Mouse (Mus musculus) hindbrain, embryonic 15.5 days (tissue): ENCODE measurements around the gene Nlrx1. TPM values are rescaled to one million over a fixed set of nuclear protein-coding genes. Genes with fewer than 3 reads are reported as not detected.

ENCODE experiments used
- ATAC-seq: fragments of 200-750 bp; cut with Nextera tagmentation; 2 replicates; pipeline ENCODE4 v1.8.0; 2017; ENCODE audit warnings: low read depth, moderate number of reproducible peaks, moderate TSS enrichment; ENCODE audit not compliant: low FRiP score
- H3K27ac ChIP-seq: fragments of 300-500 bp; sonication (generic); replicated peaks from 2 replicates; pipeline ENCODE4 v1.5.1; 2015; ENCODE audit warnings: mild to moderate bottlenecking, inconsistent platforms
- H3K27me3 ChIP-seq: fragments of 300-500 bp; sonication (generic); 2 replicates; pipeline ENCODE4 v1.6.1; 2015; ENCODE audit warnings: control low read depth, inconsistent platforms
- H3K36me3 ChIP-seq: fragments of 300-500 bp; sonication (generic); 2 replicates; pipeline ENCODE4 v1.6.1; 2015; ENCODE audit warnings: control low read depth, inconsistent platforms
- H3K4me1 ChIP-seq: fragments of 300-500 bp; sonication (generic); replicated peaks from 2 replicates; pipeline ENCODE4 v1.6.1; 2015; ENCODE audit warnings: control low read depth, inconsistent platforms
- H3K4me2 ChIP-seq: fragments of 300-500 bp; sonication (generic); 2 replicates; pipeline ENCODE4 v1.6.1; 2015; ENCODE audit warnings: moderate library complexity, mild to moderate bottlenecking, inconsistent platforms
- H3K4me3 ChIP-seq: fragments of 300-500 bp; sonication (generic); 2 replicates; pipeline ENCODE4 v1.5.1; 2015; ENCODE audit warnings: mild to moderate bottlenecking, inconsistent platforms
- H3K9ac ChIP-seq: fragments of 300-500 bp; sonication (generic); 2 replicates; pipeline ENCODE4 v1.6.1; 2015; ENCODE audit warnings: inconsistent platforms
- H3K9me3 ChIP-seq: fragments of 300-500 bp; sonication (generic); 2 replicates; pipeline ENCODE4 v1.6.1; 2016; ENCODE audit warnings: control low read depth, inconsistent platforms
- WGBS: fragments of 180-500 bp; shearing (Covaris S2); methylation state at CpG from one replicate; pipeline ENCODE4 v1.1.7; 2015; 5-methylcytosine and 5-hydroxymethylcytosine counted together
- polyA plus RNA-seq: library from polyadenylated mRNA; unstranded; fragments of >200 nt; fragmentation: Nextera tagmentation; extraction: Ambion mirVana; gene quantifications from 2 replicates; pipeline ENCODE4 v1.2.1, GENCODE M21; 2015

Gene Nlrx1
- polyA plus RNA-seq, 1 experiment from 2014 or later: 5.9 TPM

DNA sequence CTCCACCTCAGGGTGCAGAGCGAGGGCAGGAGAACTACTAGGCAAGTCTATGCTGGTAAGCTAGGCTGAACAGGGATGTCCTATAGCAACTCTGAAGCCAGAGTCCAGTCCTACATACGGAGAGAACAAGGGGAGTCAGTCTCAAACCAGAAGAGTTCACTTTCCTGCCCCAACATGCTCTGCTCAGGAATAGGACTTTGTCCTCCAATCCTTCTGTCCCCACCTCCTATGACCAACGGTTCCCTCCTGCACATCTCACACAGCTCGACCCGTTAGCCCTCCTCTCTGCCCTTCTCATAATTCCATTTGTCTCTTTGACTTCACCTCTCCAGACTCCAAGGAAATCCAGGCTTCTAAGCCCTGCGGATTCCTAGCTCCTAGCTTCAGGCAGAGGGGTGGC lies 20.5 kb downstream of the Nlrx1 start:
- no peak overlapping the region for H3K4me3 ChIP-seq
- H3K9me3 ChIP-seq: no peaks in the 10 kb centered on the region
- 84% methylated on average over 6 of the region's 6 CpGs for WGBS
- H3K36me3 ChIP-seq: no peaks in the 10 kb centered on the region
- H3K4me2 ChIP-seq: no peak overlapping the region
- ATAC-seq: no peak
- H3K9ac ChIP-seq: no peak overlapping the region
- H3K27ac ChIP-seq: no peak overlapping the region
- peaks cover 12% of the 10 kb centered on the region; the same call in 1 of the 2 replicates for H3K4me1 ChIP-seq
- H3K27me3 ChIP-seq: no peaks in the 10 kb centered on the region

DNA sequence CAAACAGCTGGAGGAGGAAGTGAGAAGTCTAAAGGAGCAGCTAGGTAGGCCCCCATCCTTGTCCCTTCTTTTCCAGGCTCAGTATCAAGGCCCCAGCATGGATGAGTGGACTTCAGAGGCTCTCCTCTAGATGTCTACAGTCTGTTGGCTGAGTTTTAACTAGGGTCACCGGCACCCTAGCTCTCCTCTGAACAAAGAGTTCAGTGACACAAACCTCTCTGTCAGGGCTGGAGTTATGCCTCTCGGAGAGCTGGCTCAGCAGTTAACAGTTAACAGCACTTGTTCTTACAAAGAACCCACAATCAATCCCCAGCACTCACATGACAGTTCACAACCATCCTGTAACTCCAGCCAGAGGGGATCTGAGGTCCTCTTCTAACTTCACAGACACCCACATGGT lies 24.8 kb downstream of the Nlrx1 start:
- Histone ChIP-seq H3K4me2 (no peak overlapping the region), H3K36me3 (no peaks in the 10 kb centered on the region), H3K27ac (no peak overlapping the region), H3K4me1 (0 out of 2 replicates have a peak, but pooled peaks cover 2% of the 10 kb centered on the region), H3K27me3 (no peaks in the 10 kb centered on the region), H3K9me3 (no peaks in the 10 kb centered on the region), H3K4me3 (no peak overlapping the region), H3K9ac (no peak overlapping the region)
- WGBS: 52% methylated on average over 2 of the region's 2 CpGs
- ATAC-seq: no peak

DNA sequence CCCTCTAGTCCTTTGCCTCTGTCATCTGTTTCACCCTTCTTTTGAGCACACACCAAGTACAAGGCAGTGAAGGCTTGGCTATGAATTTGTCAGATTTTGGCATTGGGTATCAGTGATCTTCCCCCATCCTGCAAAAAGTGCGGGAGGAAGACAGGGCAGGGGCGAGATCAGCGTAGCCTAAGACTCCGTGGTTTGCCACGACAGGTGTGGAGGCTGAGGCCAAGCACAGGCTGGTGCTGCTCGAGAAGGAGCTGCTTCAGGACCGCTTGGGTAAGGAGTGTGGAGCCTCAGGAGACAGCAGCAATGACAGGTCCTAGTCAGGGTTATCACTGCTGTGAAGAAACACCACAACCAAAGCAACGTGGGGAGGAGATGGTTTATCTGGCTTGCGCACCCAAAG lies 27.0 kb downstream of the Nlrx1 start:
- Histone ChIP-seq H3K27ac (no peak overlapping the region), H3K9me3 (no peaks in the 10 kb centered on the region), H3K4me1 (0 out of 2 replicates have a peak, but pooled peaks cover 2% of the 10 kb centered on the region), H3K27me3 (no peaks in the 10 kb centered on the region), H3K4me2 (no peak overlapping the region), H3K9ac (no peak overlapping the region), H3K4me3 (no peak overlapping the region), H3K36me3 (no peaks in the 10 kb centered on the region)
- no peak for ATAC-seq
- 74% methylated on average over 9 of the region's 9 CpGs for WGBS

DNA sequence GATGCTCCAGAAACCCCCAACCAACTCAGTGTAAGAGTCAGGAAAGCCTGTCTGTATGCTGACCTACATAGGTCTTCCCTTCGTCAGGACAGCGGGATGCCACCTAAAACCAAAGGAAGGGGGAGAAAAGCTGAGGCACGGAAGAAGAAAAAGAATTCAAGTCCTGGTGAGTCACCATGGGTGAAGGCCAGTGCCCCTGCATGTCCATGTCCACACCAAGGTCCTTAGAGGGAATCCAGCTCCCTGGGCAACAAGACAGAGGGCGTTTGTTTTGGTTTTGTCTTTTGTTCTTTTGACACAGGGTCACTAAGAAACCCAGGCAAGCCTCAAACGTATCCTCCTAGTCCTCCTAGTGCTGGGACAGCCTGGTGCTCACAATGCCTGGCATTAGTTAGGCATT lies 27.5 kb downstream of the Nlrx1 start:
- WGBS: 41% methylated on average over 5 of the region's 5 CpGs
- Histone ChIP-seq H3K4me2 (no peak overlapping the region), H3K9ac (no peak overlapping the region), H3K36me3 (no peaks in the 10 kb centered on the region), H3K27ac (no peak overlapping the region), H3K27me3 (no peaks in the 10 kb centered on the region), H3K9me3 (no peaks in the 10 kb centered on the region), H3K4me3 (no peak overlapping the region), H3K4me1 (0 out of 2 replicates have a peak, but pooled peaks cover 2% of the 10 kb centered on the region)
- no peak for ATAC-seq

DNA sequence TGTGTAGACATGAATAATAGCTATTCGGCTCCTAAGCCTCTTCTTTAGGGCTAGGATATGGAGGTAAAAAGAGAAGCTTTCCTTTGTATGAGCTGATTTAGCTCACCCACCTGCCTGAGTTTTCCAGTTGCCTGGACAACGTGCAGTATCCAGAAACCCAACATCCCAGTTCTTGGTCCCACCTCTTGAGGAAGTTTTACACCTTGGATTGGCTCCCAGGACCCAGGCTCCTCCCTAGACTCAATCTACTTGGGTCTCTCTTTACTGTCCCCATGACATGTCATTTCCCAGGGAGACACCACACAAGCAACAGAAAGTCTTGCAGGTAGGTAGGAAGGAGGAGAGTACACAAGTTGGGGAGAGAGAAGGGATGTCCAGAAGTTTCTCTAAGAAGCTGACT lies 28.0 kb downstream of the Nlrx1 start, which contains the start of gene Ccdc153:
Ccdc153 (plus strand) TSS at position 278 of the 400 bp plus-strand sequence.
- WGBS: 61% methylated on average over 2 of the region's 2 CpGs
- Histone ChIP-seq H3K36me3 (no peaks in the 10 kb centered on the region), H3K4me3 (no peak within 1 kb of the TSS), H3K9ac (no peak within 1 kb of the TSS), H3K27ac (no peak within 1 kb of the TSS), H3K9me3 (no peaks in the 10 kb centered on the region), H3K27me3 (no peaks in the 10 kb centered on the region), H3K4me2 (no peak within 1 kb of the TSS), H3K4me1 (0 out of 2 replicates have a peak, but pooled peaks cover 2% of the 10 kb centered on the region)
- no peak for ATAC-seq

DNA sequence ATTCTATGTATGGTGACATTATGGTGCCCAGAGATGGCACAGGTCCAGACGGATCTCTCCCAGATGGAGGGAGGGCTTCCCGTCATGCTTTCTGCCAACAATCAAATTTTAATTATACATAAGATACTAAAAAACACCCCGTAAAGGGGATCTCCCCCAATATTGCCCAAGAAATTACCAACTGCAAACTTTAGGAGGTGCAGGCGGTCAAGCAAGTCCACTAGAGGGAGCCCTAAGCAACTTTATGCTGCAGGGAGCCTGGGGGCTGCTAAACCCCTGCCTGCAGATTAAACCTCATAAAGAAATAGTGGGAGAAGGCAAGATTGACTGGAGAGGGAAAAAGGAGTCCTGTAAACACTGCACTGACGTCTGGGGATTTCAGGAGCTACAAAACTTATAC lies 29.0 kb downstream of the Nlrx1 start:
- H3K9me3 ChIP-seq: no peaks in the 10 kb centered on the region
- 9% methylated on average over 5 of the region's 5 CpGs for WGBS
- no peaks in the 10 kb centered on the region for H3K36me3 ChIP-seq
- peaks cover 7% of the 10 kb centered on the region for H3K4me1 ChIP-seq
- no peak overlapping the region for H3K27ac ChIP-seq
- no peak overlapping the region for H3K4me2 ChIP-seq
- no peak for ATAC-seq
- no peaks in the 10 kb centered on the region for H3K27me3 ChIP-seq
- no peak overlapping the region for H3K4me3 ChIP-seq
- H3K9ac ChIP-seq: no peak overlapping the region

DNA sequence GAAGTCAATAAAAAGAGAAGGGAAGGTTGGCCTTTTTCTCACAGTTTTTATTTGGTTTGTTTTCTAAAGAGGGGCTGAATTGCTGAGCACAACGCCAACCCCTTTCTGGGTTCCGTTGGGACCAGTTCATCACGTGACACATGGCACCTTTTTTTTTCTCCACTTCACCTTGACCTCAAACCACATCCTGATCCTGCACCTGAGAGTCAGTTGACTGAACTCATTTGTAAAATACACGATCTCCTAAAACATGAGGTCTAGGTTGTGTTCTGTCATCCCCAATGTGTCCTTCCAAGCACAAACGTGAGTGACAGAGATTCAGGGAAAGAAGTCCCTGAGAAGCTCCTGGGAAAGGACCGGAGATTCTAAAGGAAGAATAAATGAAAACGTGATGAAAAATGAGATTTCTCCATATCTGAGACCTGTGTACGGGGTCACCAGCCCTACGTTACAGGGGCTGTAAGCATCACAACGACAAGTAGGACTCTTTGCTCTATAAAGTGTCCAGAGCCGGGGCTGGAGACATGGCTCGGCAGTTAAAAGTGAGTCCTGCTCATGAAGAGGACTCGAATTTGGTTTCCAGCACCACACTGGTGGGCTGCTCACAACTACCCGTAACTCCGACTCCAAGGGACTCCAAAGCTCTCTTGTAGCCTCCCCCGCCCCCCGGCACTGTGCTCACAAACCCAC lies 29.8 kb downstream of the Nlrx1 start:
- Histone ChIP-seq H3K4me3 (no peak overlapping the region), H3K4me1 (peaks cover 10% of the 10 kb centered on the region), H3K27me3 (no peaks in the 10 kb centered on the region), H3K4me2 (no peak overlapping the region), H3K9ac (no peak overlapping the region), H3K27ac (no peak overlapping the region), H3K9me3 (no peaks in the 10 kb centered on the region), H3K36me3 (no peaks in the 10 kb centered on the region)
- ATAC-seq: no peak
- 83% methylated on average over 17 of the region's 17 CpGs for WGBS

DNA sequence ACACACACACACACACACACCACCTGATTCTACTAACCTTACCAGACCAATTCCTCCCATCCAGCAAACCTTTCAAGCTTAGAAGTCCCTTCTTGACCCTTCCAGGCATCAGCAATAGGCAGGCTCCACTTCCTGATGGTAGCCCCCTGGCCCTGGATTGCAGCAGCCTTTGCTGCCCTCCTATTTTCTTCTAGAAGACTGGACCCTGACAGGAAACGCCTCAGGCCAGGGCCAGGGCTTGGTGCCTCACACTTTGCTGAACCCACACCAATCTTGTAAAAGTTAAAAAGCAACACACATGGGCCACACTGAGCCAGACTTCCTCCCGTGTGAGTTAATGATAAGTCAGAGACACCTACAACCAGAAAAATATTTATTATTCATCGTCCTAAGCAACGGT lies 31.3 kb downstream of the Nlrx1 start:
- H3K36me3 ChIP-seq: no peaks in the 10 kb centered on the region
- no peaks in the 10 kb centered on the region for H3K9me3 ChIP-seq
- no peak for ATAC-seq
- 82% methylated on average over 4 of the region's 4 CpGs for WGBS
- H3K4me2 ChIP-seq: no peak overlapping the region
- H3K27ac ChIP-seq: no peak overlapping the region
- H3K4me3 ChIP-seq: no peak overlapping the region
- H3K9ac ChIP-seq: no peak overlapping the region
- peaks cover 18% of the 10 kb centered on the region for H3K4me1 ChIP-seq
- no peaks in the 10 kb centered on the region for H3K27me3 ChIP-seq

DNA sequence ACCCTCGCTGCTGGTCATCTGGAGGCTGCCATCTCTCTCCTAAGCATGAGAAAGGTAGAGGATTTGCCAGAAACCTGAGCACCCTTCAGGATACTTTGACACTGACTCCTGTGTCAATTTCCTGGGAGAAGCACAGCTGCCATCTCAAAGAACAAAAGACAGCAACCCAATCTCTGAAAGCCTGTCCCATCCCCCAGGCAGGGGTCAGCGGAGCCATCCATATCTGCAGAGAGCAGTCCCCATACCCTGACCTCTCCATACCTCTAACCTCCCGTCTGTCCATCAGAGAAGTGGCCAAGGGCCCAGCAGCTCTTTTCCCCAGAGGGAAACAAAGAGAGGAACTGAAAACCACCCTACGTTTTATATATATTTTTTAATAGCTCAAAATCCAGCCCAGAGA lies 31.8 kb downstream of the Nlrx1 start:
- Histone ChIP-seq H3K27me3 (no peaks in the 10 kb centered on the region), H3K4me2 (no peak overlapping the region), H3K4me1 (peaks cover 23% of the 10 kb centered on the region), H3K9ac (no peak overlapping the region), H3K36me3 (no peaks in the 10 kb centered on the region), H3K4me3 (no peak overlapping the region), H3K27ac (no peak overlapping the region), H3K9me3 (no peaks in the 10 kb centered on the region)
- ATAC-seq: no peak
- 63% methylated on average over 4 of the region's 4 CpGs for WGBS

DNA sequence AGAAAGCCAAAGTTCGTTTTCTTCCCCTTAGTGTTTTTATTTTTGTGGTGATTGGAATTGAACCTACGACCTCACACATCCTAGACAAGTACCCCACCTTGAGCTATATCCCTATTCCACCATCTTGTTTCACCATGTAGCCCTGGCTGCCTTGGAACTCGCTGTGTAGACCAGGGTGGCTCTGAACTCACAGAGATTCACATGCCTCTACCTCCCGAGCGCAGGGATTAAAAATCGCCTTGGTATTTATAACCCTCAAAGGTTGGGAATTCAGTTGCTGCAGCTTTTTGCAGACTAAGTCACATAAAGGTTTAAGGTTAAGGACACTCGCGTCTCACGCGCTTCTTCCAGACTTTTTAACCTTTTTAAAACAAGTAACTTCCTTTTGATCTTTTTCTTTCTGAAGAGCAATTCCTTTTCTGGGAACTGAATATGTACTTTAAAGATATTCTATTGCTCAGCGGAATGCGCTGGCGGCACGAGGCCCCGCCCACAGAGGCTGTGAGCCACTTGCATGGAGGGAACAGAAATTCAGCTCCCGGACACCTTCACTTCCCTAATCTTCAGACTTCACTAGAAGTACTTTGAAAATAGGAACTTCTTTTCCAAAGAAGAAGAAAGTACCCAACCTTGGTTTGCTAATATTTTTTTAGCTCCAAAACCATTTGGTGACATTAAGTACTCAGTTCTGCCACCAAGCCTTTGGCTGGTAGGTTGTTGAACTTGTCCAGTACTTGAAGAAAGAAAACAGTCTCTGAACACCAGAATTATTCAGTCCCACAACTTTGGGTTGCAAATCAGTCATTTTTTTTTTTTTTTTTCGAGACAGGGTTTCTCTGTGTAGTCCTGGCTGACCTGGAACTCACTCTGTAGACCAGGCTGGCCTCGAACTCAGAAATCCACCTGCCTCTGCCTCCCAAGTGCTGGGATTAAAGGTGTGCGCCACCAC lies 33.6 kb downstream of the Nlrx1 start:
- Histone ChIP-seq H3K9ac (peak overlapping the region; percentile 30), H3K27me3 (no peaks in the 10 kb centered on the region), H3K9me3 (no peaks in the 10 kb centered on the region), H3K4me2 (peak overlapping the region; percentile 52), H3K4me1 (peaks cover 34% of the 10 kb centered on the region), H3K36me3 (no peaks in the 10 kb centered on the region), H3K4me3 (peak overlapping the region; percentile 87), H3K27ac (peak overlapping the region; percentile 49)
- WGBS: 28% methylated on average over 19 of the region's 19 CpGs
- 0 out of 2 replicates have a peak, but pooled peaks have one; percentile 13 for ATAC-seq

DNA sequence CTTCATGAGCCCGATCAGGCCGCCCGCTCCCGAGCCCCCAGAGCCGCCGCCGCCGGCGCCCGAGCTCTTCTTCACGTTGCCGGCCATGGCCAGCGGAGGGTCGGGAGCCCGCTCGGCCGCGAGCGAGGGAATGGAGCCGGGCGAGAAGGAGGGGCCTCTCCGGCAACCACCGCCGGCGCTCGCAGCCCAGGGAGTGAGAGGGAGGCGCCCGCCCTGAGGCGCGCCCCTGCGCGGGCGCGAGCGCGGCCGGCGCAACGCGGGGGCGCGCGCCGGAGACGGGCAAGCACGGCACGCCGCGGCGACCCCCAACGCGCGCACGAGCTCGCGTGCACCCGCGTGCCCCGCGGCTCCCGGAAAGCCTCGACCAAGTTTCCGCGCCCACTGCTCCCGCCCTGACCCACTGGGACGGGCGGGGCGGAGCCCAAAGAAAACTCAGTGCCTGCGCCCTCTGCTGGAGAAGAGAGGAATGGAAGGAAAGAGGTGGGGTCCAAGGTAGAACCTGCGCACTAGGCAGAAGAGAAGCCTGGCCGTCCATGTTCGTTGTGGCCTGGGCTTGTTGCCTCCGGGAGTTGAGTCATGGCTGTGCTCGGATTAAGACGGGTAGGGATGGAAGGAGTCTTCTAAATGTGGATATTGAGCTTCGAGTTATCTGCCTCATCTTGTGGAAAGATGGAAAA lies 34.5 kb downstream of the Nlrx1 start, which contains the start of gene Cbl:
Cbl (minus strand) TSS at position 248 of the 677 bp plus-strand sequence.
- no peaks in the 10 kb centered on the region for H3K36me3 ChIP-seq
- no peaks in the 10 kb centered on the region for H3K27me3 ChIP-seq
- peak; percentile 94 for ATAC-seq
- H3K9me3 ChIP-seq: no peaks in the 10 kb centered on the region
- H3K4me1 ChIP-seq: peaks cover 31% of the 10 kb centered on the region
- H3K9ac ChIP-seq: peak within 1 kb of the TSS; percentile 86
- under 1% methylated on average over 76 of the region's 76 CpGs for WGBS
- H3K27ac ChIP-seq: peak within 1 kb of the TSS; percentile 97
- H3K4me3 ChIP-seq: peak within 1 kb of the TSS; percentile 87
- peak within 1 kb of the TSS; percentile 64 for H3K4me2 ChIP-seq
